Mouse (Mus musculus): Measurements from ENCODE around the gene Oxct2a.
"Not testable (repeated sequence)": the region's sequence is repeated elsewhere in the genome, so short reads cannot be mapped to it uniquely, and the experiment has no call there.

Gene Oxct2a

DNA sequence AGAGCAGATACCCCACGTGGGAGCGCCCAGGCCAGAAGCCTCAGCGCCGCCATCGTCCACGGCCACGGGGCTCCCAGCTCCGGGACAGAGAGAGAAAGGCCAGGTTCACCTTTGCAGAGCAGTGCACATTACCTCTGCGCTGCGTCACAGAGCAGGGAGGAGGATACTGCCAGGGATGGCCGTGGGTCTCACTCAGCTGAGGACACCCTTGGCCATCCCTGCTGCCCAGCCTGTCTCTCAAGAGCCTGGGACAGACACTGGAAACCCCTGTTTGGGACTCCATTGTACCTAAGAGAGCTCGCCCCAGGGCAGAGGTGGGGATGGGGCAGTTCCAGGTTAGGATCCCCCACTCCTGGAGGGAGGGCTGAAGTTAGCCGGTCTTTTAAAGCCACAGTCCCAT is at the start of gene Oxct2a:
Oxct2a (minus strand) TSS at position 101 of the 400 bp plus-strand sequence.
- no peak for DNase-seq (ENCODE audit: low spot score)

DNA sequence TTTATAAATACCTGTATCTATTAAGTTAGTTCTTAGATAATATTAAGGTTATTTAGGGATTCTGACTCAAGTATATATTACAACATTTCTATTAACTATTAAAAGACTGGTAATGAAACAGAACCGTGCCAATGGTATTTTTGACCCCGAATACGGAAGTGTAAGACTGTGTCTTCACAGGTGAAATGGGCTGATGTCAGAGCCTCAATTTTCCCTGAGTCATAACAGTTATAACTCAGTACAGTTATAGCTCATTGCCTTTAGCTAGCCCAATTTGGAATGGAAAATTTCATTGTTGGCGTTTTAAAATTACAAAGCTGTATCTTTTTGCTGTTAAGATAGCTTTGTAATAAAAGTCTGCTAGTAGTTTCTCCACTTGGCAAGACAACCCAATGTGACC is 40.1 kb upstream of the Oxct2a start:
- DNase-seq (ENCODE audit: low spot score), result no peak

DNA sequence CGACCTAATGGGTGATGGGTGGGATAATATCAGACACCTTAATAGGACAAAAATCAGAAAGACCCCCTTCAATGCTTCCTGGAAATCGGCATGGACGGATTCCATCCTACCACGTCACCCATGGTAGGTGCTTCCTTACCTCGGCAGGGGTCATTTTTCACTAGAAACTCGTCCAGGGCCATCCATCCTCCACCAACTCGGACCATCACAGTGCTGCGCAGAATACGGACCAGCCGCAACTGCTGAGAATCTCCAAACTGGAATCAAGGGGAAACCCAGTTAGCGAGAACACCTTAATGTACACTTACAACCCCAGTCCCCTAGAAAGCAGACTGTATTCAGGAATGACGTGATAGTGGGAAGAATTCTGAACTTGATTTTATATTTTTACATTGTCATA is 37.3 kb upstream of the Oxct2a start:
- DNase-seq (ENCODE audit: low spot score), result no peak

DNA sequence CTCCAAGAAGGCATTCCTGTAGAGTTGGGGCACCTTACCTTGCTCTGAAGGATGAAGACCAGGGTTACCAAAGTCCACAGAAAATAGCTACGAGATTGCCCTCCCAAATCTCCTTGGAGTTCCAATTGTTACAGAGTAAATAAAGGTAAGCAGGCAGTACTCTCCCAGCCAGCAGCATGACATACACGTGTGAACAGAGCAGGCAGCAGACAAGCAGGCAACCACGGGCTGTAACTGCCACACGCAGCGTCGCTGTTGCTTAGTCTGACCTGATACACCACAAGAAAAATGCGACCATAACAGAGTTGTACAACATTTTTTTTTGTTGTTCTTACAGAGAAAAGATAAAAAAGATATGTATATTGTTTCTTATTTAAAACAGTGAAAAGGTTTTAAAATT is 35.2 kb upstream of the Oxct2a start:
- no peak for DNase-seq (ENCODE audit: low spot score)

DNA sequence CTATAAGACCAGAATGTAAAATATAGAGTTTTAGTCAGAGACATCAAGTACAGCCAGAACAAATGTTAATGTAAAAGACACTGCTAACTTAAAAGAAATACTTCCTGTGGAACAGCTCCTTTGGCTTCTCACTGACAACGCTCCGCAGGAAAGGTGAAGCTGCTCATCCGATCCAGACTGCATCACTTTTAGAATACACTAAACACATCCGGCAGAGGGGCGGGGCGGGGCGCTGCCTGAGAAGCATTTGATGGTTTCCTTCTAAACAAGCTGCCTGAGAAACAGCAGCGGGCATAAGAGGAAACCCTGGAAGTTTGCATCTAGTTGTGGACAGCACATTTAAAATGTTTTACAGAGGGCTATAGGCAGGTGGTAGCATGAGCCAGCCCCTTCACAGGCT is 32.5 kb upstream of the Oxct2a start:
- DNase-seq (ENCODE audit: low spot score), result no peak

DNA sequence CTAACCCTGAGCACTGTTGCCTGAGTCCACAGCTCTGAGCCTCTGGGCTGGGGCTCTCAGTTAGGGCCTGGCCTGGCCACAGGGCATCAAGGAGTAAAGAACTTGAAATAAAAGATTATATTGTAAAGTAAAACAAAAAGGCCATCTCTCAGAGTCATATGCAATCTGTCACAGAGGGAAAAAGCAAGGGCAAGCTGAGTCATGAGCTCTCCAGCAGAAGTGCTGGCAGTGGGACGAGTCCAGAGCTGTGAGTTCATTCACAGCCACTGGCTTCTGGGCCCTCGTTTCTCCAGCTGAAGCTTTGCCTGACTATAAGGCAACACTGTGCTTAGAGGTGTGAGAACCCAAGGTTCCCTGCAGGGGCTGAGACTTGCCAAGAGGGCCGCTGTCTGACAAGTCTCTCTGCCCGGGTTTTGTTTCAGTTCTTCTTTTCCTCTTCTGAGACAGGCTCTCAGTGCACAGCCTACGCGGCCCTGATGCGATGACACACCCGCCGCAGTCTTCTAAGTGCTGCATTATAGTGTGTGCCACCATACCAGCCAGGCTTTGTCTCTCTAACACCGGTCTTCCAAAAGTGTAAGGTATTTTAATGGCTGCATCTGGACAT is 29.9 kb upstream of the Oxct2a start:
- no peak for DNase-seq (ENCODE audit: low spot score)

DNA sequence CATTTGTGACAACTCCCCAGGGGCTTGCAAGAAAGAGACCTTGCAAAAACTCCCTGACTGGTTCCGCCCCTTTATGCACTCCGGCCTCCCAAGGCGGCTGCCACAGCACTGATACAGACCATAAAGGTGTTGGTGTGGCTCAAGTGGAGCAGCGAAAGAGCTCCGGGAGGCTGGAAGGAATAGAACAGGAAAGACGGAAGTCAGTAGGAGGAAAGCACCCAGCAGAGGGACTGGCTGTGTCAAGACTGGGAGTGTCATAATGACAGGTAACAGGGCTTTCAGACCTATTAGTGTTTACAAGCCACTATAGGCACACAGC is 20.0 kb upstream of the Oxct2a start:
- no peak for DNase-seq (ENCODE audit: low spot score)

DNA sequence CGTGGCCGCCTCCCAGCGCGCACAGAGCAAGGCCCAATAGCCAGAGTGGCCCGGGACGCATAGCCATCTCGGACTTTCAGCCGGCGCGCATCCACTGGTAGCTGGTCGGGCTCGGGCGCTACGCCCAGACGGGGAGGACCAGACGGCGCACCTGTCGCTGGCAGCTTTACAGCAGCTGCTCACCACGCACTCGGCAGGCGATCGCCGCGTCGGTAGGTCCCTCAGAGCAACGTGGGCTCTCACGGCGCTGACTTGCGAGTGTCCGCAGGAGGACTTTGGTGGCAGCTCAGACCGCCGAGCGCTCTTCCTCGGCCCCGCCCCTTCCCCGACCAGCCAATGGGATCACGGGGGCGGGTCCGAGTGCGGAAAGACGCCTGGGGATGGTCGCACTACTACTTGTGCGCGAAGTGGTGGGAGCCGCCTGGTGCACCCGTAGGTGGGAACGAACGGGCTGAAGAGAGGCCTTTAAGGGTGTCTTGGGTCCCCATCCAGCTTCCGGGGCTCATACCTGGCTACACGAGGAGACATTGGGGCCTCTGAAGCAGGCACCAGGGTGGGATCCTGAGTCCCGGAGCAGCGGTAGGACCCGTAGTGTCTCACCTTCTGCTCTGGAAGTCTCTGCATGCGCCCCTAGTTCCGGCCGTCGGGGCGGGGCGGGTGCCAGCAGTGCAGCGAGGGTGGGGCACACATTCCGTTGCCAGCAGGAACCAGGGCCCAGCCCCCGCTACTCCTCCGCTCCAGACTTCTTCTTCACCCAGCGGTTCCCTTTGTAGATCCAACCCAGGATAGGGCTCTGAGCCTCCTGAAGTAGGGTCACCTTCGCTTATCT is 19.4 kb upstream of the Oxct2a start, which contains the start of gene Bmp8a:
Bmp8a (minus strand) TSS at position 611 of the 829 bp plus-strand sequence.
- peak; percentile 85 for DNase-seq (ENCODE audit: low spot score)

DNA sequence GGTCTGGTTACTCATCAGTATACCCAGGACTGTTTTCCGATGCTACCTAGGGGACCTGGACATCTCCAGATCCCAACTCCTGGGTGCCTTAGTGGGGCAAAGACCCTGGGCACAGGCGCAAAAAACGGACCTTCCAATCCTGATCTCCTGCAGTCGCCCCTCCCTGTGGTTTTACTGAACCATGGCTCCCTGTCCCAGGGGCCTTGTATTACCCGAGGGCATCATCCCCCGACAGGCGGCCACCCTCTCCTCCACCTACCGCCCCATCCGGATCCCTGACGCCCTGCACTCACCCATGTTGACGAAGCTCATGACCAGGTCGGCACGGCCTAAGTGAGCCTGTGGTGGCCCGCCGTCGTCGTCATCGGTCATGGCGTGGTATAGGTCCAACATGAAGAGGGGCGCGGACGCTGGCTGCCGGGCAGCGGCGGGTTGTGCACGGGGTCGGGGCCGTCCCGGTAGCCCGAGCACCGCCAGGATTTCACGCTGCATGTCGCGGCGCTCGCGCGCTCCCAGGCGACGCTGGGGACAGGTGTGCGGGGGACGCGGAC is 18.7 kb upstream of the Oxct2a start:
- DNase-seq (ENCODE audit: low spot score), result no peak

DNA sequence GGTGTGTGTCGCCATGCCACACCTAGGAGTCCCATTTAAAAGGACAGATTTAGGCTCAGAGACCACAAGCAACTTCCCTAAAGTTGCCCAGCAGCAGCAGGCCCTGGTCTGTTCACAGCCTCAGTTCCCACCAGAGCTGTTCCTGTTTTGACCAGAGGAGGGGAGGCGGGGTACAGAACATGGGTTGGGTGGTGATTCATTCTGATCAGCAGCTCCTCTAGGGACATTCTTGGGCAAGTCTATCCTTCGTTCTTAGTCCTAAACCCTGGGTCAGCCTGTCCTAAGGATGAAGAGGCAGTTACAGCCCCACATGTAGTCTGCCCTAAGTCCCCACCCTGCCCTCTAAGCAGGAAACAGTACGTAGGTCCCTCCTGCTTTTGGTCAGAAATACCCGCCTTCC is 16.8 kb upstream of the Oxct2a start:
- no peak for DNase-seq (ENCODE audit: low spot score)

DNA sequence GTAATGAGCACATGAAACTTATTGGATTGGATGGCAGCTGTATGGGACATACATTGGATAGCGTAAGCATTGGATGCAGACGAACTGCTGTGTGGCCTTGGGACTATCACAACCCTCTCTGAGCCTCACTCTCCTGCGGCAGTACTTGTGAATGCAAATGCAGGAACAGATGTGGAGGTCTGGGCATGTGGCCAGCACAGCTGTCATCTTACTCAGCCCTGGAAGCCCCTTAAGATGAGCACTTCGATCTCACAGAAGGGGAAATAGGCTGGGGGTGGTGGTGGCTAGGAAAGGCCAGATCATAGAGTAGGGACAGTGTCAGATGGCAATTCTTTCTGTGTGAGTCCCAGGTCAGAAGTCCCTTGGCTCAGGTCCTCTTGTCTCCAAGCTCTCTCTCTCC is 14.3 kb upstream of the Oxct2a start:
- DNase-seq (ENCODE audit: low spot score), result no peak

DNA sequence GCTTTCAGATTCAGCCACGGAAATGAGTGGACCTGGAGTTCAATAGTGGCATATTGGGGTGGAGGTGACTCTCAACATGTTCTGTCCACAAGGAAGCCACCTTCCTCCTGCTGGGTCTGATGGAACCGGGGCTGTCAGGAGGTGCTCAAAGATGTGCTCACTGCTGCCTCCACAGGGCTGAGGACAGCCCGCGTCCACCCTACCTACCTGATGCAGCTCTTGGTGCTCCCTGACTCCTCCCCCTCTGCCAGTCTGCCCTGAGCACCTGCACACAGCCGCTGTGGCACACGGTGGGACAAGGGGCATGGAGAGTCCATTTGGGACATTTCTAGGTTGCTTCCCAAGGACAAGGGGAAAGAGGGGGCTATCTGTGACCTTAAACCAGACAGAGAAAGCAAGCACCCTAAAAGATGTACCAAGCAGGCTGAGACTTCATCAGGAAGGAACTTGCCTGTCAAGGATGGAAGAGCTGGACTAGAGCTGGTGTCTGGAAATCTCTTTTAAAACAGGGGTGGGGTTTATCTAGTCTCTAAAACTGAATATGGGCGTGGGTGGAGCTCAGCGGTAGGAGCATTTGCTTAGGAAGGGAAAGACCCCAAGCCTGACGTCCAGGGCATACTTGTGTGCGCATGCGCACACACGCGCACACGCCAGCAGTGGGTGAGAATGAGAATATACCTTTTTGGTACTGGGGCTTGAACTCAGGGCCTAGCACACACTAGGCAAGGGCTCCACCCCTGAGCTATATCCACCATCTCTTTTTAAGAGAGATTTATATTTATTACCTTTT is 12.6 kb upstream of the Oxct2a start:
- DNase-seq (ENCODE audit: low spot score), result no peak

DNA sequence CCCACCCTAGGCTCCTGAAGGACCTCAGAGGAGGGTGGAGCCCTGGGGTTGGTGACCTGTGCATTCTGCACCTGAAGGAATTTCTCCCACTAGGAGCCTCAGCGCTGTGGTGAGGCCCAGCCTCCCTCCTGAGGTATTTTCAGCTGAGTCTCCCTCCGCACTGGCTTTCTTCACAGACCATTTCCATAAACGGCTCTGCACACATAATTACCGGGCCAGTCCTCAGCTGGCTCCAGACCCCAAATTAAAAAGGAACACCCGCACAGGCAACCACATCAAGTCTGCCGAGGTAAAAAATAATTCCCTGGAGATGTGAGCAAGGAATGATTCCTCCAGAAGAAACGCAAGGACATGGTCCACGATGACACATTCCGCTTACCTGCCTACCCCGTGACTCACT is 11.8 kb upstream of the Oxct2a start:
- DNase-seq (ENCODE audit: low spot score), result not testable (repeated sequence)

DNA sequence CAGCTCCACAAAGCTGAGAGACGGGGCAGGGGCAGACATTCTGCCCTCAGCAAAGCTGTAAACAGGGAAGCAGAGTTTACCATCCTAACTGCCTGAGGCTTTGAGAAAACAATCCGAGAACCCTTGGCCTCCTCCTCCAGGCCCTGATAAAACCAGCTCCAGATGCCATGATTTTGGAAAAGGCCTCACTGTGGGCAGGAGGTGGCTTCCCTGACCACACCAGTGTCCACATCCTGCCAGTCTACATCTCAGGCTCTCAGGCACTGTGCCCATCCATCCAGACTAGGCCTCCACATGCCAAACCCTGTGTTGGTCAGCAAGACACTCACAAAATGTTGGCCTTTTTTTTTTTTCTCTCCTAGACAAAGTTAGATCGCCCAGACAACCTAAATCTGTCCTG is 10.7 kb upstream of the Oxct2a start:
- DNase-seq (ENCODE audit: low spot score), result no peak

DNA sequence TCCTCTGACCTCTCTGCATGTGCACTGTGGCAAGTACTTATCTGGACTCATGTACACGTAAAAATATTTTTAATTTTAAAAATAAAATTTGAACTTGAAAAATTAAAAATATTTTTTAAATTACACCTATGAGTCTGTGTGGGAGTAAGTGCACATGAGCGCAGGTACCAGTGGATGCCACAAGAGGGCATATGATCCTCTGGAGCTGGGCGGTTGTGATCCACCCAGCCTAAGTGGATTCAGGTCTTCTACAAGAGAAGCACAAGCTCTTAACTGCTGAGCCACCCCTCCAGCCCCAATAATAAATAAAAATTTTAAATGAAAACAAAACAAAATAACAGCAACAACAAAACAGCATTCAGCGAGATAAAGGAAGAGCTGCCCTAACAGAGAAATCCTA is 9.7 kb upstream of the Oxct2a start:
- no peak for DNase-seq (ENCODE audit: low spot score)

DNA sequence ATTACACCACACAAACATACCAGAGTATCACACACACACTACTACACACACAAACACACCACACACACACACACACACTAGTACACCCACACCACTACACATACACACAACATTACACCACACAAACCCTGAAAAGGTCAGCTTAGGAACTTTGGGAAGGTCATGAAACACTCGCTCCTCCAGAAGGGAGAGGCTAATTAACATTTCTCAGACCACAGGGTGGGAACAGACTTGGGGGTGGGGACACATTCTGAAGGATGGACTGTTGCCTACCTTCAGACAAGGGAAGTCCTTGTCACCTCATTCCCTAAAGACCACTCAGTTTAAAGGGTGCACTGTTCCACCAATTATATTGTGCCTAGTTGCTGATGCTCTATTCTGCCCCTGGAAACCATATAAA is 8.5 kb upstream of the Oxct2a start:
- not testable (repeated sequence) for DNase-seq (ENCODE audit: low spot score)

DNA sequence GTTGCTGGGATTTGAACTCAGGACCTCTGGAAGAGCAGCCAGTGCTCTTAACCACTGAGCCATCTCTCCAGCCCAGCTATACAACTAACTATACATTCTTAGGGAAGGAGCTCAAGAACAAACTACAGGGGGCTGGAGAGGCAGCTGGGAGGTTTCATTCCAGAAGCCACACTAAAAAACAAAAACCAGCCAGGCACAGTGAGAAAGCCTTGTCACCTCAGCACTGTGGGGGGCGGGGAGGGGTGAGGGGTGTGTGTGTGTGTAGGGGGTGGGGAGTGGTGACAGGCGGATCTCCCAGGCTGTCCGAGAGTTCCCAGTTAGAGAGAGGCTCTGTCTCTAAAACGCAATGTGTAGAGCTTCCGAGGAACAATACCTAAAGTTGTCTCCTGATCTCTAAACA is 7.9 kb upstream of the Oxct2a start:
- no peak for DNase-seq (ENCODE audit: low spot score)

DNA sequence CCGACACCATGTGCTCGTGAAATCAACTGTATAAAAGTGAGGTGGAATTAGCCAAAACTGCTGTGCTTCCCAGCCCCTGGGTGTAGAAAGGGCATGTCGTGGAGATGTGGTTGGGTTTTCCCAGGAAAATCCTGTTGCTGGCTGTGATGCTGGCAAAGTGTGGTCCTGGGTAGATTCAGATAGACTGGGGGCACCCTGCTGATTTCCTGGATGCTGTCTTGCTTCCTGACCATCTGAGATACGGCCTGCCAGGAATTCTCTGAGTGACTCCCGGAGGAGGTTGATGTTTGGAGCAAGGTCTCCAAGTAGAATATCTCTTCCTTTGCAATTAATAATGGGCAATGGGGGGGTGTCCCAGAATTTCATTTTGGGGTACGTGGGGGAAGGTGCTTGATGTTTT is 5.5 kb upstream of the Oxct2a start:
- DNase-seq (ENCODE audit: low spot score), result no peak

DNA sequence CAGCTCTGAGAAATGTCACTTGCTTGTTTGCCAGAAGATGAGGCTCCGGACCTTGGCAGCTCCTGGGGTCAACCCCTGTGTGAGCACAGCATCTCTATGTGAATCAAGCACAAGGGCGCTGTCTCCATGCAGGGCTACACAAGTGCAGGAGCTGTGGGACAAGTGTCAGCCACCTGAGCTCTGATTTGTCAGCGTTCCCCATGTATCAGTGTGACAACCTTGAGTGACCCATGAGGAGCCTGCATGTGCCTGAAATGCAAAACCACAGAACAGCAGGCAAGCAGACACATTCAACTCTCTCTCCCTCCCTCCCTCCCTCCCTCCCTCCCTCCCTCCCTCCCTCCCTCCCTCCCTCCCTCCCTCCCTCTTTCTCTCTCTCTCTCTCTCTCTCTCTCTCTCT is 4.2 kb upstream of the Oxct2a start:
- no peak for DNase-seq (ENCODE audit: low spot score)

DNA sequence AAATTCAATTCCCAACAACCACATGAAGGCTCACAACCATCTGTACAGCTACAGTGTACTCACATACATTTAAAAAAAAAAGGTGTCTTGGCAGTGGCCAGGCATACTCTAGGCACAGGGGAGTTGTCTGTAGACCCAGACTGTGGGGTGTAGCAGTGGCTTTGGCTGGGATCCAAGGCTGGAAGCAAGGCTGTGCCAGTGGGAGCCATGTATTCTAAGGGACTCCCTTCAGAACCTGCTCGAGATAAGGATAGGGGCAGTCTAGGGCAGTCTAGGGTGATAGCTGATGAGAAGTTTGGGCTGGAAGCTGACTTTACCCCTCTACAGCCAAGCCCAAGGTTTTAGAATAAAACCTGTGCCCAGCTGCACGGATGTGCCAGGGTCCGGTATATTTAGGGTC is 2.7 kb upstream of the Oxct2a start:
- no peak for DNase-seq (ENCODE audit: low spot score)

DNA sequence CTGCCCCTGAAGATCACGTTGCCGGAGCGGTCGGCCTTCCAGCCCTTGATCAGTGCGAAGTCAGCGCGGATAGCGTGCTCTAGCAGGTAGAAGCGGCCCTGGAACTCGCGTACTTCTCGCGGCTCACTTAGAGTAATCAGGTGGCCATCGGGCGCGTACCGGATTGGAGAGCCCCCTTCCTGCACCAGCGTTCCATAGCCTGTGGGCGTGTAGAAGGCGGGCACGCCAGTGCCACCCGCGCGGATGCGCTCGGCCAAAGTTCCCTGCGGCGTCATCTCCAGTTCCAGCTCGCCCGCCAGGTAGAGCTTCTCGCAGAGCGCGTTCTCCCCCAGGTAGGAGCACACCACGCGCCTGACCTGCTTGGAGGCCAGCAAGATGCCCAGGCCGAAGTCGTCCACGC is 524 bp downstream of the Oxct2a start:
- DNase-seq (ENCODE audit: low spot score), result not testable (repeated sequence)

DNA sequence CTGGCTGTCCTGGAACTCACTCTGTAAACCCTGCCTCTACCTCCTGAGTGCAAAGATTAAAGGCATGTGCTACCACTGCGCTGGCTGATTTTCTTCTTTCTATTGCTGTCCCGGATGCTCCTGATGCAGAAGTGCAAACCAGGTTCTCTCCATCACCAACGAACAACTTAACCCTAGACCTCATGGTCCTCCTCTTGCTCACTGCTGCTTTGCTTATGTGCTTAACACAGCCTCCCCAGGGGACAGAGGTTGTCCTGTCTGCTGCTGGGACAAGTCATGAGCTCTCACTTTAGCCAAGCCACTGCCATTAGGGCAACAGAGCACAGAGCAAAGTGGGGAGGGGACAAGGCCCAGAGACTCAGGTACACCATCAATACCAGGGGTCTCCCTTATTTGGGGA is 8.9 kb downstream of the Oxct2a start:
- no peak for DNase-seq (ENCODE audit: low spot score)

DNA sequence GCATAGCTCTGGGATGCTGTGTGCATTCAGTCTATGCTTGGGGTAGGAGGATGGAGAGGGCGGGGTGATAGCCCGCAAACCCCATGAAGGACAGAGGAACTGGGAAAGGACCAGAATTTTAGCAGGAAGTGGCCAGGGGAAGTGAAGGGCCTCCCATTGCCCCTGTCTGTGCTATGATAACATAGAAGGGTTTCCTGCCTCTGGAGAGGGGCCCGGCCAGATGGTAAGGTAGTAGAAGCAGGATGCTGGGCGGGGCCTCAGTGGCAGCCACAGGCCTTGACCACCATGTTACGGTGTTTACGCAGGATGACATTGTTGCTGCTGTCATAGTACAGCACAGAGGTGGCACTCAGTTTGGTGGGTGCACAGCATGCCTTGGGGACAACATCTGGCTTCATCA is 10.4 kb downstream of the Oxct2a start:
- DNase-seq (ENCODE audit: low spot score), result no peak
